Mouse (Mus musculus) limb, embryonic 14.5 days (tissue): ENCODE results near the gene Plekho1. TPM values are rescaled to one million over a fixed set of nuclear protein-coding genes. Genes with fewer than 3 reads are reported as not detected.

Experiments
- ATAC-seq: fragments of 200-750 bp; cut with Nextera tagmentation; 2 replicates; pipeline ENCODE4 v1.8.0; 2017; ENCODE audit warnings: low read depth, moderate number of reproducible peaks, moderate TSS enrichment; ENCODE audit not compliant: low FRiP score
- DNase-seq: peaks from one replicate; pipeline ENCODE4 v3.0.0-alpha.2; 2015; ENCODE audit warnings: low spot score
- H3K27ac ChIP-seq: fragments of 300-500 bp; sonication (generic); replicated peaks from 2 replicates; pipeline ENCODE4 v1.5.1; 2014; ENCODE audit warnings: low read depth, mild to moderate bottlenecking, low read length, moderate library complexity, mixed read lengths
- H3K27me3 ChIP-seq: fragments of 300-500 bp; sonication (generic); 2 replicates; pipeline ENCODE4 v1.6.1; 2014; ENCODE audit warnings: low read length, mixed read lengths; ENCODE audit not compliant: control insufficient read depth, insufficient read depth
- H3K36me3 ChIP-seq: fragments of 300-500 bp; sonication (generic); 2 replicates; pipeline ENCODE4 v1.6.1; 2014; ENCODE audit warnings: mild to moderate bottlenecking, low read length, moderate library complexity, mixed read lengths; ENCODE audit not compliant: control insufficient read depth, insufficient read depth
- H3K4me1 ChIP-seq: fragments of 300-500 bp; sonication (generic); 2 replicates; pipeline ENCODE4 v1.6.1; 2014; ENCODE audit warnings: antibody characterized with exemption, low read length, mixed read lengths; ENCODE audit not compliant: control insufficient read depth, insufficient read depth
- H3K4me2 ChIP-seq: fragments of 300-500 bp; sonication (generic); replicated peaks from 2 replicates; pipeline ENCODE4 v1.6.1; 2014; ENCODE audit warnings: low read depth, mild to moderate bottlenecking, low read length, moderate library complexity; ENCODE audit not compliant: severe bottlenecking
- H3K4me3 ChIP-seq: fragments of 300-500 bp; sonication (generic); replicated peaks from 2 replicates; pipeline ENCODE4 v1.5.1; 2014; ENCODE audit warnings: low read length
- H3K9ac ChIP-seq: fragments of 300-500 bp; sonication (generic); 2 replicates; pipeline ENCODE4 v1.6.1; 2014; ENCODE audit warnings: mild to moderate bottlenecking, low read depth, low read length, moderate library complexity; ENCODE audit not compliant: severe bottlenecking
- H3K9me3 ChIP-seq: fragments of 300-500 bp; sonication (generic); 2 replicates; pipeline ENCODE4 v1.6.1; 2016; ENCODE audit warnings: low read length; ENCODE audit not compliant: control insufficient read depth
- POLR2A ChIP-seq: fragments of 200-500 bp; IDR thresholded peaks from 2 replicates; pipeline ENCODE4 v1.8.0; 2012; ENCODE audit warnings: inconsistent platforms, mild to moderate bottlenecking, moderate library complexity, borderline replicate concordance; ENCODE audit not compliant: insufficient read depth, insufficient read length; ENCODE audit errors: extremely low read depth
- WGBS: fragments of 180-500 bp; shearing (Covaris S2); extraction: QIAGEN DNeasy Blood & Tissue Kit; methylation state at CpG from one replicate; pipeline ENCODE4 v1.1.7; 2014; 5-methylcytosine and 5-hydroxymethylcytosine counted together
- polyA plus RNA-seq, 2 experiments: library from polyadenylated mRNA; depleted of rRNA in 1 of 2; stranded (reverse) in 1 of 2; unstranded in 1 of 2; fragments of >200 nt; fragmentation: Nextera tagmentation in 1 of 2; extraction: Ambion mirVana in 1 of 2; gene quantifications; 2 replicates each; pipeline versions ENCODE4 v1.2.1 to v1.2.3; 2012 to 2014

Gene Plekho1
- polyA plus RNA-seq, 2 experiments = 38.0 to 120 TPM

DNA sequence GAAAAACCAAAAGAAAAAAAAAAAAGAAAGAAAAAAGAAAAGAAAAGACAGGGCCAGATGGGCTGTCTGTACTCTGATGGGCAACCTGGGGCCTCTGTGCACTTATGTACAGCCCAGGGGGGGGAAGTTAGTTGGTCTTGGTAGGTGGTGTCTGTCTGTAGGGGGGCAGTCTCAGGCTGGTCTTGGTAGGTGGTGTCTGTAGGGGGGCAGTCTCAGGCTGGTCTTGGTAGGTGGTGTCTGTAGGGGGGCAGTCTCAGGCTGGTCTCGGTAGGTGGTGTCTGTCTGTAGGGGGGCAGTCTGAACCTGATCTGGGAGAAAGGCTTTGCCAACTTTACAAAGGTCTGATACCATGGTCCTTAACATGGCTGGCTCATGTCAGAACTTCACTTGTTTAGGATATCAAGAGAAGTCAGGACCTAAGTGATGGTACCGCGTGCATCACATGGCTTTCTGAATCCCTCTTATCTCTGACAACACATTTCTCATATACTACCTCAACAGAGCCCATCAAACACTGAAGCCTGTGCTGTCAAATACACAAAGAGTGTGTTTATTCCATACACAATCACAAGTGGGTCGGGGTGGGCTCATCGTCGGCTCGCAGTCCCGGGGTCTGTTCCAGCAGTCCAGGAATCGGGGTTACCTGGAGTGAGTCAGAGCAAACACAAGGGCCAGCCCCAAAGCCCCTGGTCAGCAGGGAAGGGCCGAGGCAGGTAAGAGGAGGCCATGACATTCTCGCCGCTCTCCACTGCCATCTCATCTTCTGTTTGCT is 3.7 kb upstream of the Plekho1 start:
- ATAC-seq (no peak), DNase-seq (no peak)
- H3K27ac ChIP-seq = no peak overlapping the region
- WGBS = 90% methylated on average over 12 of the region's 12 CpGs
- H3K4me2 ChIP-seq = no peak overlapping the region
- no peak for TF ChIP-seq POLR2A
- no peaks in the 10 kb centered on the region for H3K27me3 ChIP-seq
- H3K9ac ChIP-seq = no peak overlapping the region
- H3K36me3 ChIP-seq = 0 out of 2 replicates have a peak, but pooled peaks cover 2% of the 10 kb centered on the region
- peaks cover 15% of the 10 kb centered on the region for H3K4me1 ChIP-seq
- H3K4me3 ChIP-seq = no peak overlapping the region
- no peaks in the 10 kb centered on the region for H3K9me3 ChIP-seq

DNA sequence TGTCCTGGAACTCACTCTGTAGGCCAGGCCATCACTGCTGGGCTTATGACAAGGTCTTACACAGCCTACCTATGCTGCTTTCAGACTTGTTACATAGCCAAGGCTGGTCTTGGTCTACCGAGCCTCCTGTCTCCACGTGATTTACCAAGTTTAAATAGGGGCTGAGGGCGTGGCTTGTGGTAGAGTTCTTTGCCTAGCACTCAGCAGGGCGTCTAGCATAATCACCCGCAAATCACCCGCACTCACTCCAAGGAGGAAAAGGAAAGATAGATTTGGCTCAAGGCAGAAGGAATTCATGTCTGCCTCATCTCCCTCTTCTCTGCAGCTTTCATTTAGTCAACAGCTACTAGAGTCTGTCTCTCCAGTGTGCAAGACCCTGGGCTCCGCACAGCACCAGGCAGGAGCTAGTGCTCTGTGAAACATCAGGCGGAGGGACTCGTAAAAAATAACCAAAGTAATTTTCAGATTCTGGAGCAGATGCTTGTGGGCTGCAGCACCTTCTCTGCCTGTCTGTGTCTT is 1.5 kb upstream of the Plekho1 start:
- peak; percentile 54 for DNase-seq
- ATAC-seq = 0 out of 2 replicates have a peak, but pooled peaks have one; percentile 6

DNA sequence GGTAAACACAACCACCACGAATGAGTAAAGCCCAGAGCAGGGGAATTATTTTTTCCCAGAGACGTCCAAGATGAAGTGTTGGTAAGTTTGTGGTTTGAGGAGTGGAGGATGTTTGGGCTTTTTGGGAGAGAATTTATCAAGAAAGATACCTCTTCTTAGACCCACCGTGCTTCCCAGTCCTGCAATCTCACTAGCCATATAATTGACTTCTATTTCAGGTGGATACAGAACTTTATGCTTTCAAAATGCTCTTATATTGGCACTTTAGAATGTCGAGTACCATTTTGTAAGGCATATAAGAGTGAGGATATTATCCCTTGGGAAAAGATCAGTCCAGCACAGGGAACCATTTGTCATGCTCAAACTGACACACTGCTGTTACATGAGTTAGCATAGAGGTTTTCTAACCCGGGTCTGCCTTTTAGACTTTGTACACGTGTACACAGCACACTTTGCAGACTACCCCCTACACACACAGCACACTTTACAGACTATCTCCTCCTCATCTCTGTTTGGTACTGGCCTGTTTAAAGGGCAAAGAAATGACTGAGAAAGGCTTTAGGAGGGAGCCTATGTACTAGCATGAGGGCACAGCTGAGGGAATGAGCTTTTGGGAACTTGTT is 761 bp upstream of the Plekho1 start:
- WGBS = 5% methylated on average over 6 of the region's 6 CpGs
- peak overlapping the region; percentile 76 for H3K4me3 ChIP-seq
- H3K4me1 ChIP-seq = peaks cover 29% of the 10 kb centered on the region
- no peak for DNase-seq
- H3K4me2 ChIP-seq = peak overlapping the region; percentile 57
- H3K27ac ChIP-seq = peak overlapping the region; percentile 98
- peaks cover 15% of the 10 kb centered on the region for H3K36me3 ChIP-seq
- no peaks in the 10 kb centered on the region for H3K9me3 ChIP-seq
- peak overlapping the region; percentile 98 for H3K9ac ChIP-seq
- no peak for ATAC-seq
- H3K27me3 ChIP-seq = no peaks in the 10 kb centered on the region
- no peak for TF ChIP-seq POLR2A

More for the DNA sequence above, 1.5 kb upstream of the Plekho1 start:
- 6% methylated on average over 9 of the region's 9 CpGs for WGBS
- no peak for TF ChIP-seq POLR2A
- peaks cover 29% of the 10 kb centered on the region for H3K4me1 ChIP-seq
- H3K9me3 ChIP-seq = no peaks in the 10 kb centered on the region
- peaks cover 8% of the 10 kb centered on the region for H3K36me3 ChIP-seq
- H3K27me3 ChIP-seq = no peaks in the 10 kb centered on the region
- peak overlapping the region; percentile 76; the same call in 1 of the 2 replicates for H3K4me3 ChIP-seq
- no peak overlapping the region for H3K9ac ChIP-seq
- H3K4me2 ChIP-seq = peak overlapping the region; percentile 57
- H3K27ac ChIP-seq = no peak overlapping the region

DNA sequence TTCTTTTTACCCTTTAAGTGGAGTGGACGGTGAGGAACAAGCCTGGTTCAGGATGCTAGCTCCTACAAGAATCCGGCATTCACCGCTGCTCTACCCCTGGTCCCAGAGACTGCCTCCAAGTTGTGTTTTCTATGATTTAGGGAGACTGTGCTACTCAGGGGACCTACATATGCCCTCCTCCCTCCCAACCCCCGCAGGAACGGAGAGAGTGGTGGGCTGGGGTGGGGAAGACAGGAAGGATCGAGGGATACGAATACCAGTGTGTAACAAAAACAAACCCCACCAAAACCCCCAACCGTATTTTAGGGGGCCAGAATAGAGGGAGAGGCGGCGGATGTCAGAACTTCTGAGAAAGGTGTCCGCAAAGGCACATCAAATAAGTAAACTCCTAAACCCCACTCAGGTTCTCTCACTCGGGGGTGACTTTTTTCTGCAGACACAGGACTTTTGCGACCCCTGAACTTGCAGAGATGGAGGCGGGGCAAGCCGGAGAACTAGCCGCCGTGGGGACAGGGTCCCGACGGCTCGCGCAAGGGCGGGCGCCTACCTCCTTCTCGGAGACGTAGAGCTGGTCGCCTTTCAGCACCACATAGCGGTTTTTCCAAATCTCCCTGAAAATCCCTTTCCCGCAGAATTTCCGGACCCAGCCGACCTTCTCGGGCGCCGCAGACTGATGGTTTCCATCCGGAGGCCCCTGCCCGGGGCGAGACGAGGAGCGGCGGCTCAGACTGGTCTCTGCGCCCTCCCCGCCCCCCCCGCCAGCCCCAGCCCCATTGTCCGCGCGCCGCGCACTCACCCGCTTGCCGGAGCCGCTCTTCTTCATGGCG is 613 bp downstream of the Plekho1 start:
- H3K36me3 ChIP-seq = peaks cover 29% of the 10 kb centered on the region
- ATAC-seq (peak; percentile 53), DNase-seq (peak; percentile 43)
- H3K4me3 ChIP-seq = peak overlapping the region; percentile 76
- peaks cover 29% of the 10 kb centered on the region for H3K4me1 ChIP-seq
- H3K9ac ChIP-seq = peak overlapping the region; percentile 98
- 0 out of 2 replicates have a peak, but pooled peaks have one; percentile 52 for TF ChIP-seq POLR2A
- H3K27me3 ChIP-seq = no peaks in the 10 kb centered on the region
- H3K27ac ChIP-seq = peak overlapping the region; percentile 98
- WGBS = under 1% methylated on average over 44 of the region's 51 CpGs
- no peaks in the 10 kb centered on the region for H3K9me3 ChIP-seq
- peak overlapping the region; percentile 57 for H3K4me2 ChIP-seq
